Mouse (Mus musculus) mesoderm, embryonic 11.5 days (tissue): ENCODE data around the gene Phf20.

Experiments
- DNase-seq: peaks from one replicate; pipeline ENCODE4 v3.0.0-alpha.2; 2012; ENCODE audit warnings: low read depth, low spot score

The Phf20 gene

GRCm38 (mm10) chr2:156263204-156263893 lies 67.1 kb downstream of the Phf20 start:
- no peak for DNase-seq

- no peak for DNase-seq
Observed at GRCm38 (mm10) chr2:156267636-156268035, 71.4 kb downstream of the Phf20 start.

- no peak for DNase-seq
Observed at GRCm38 (mm10) chr2:156272553-156272952, 76.3 kb downstream of the Phf20 start.

GRCm38 (mm10) chr2:156278226-156279017 lies 82.2 kb downstream of the Phf20 start:
- peak; percentile 82 for DNase-seq

- DNase-seq, result no peak
Observed at GRCm38 (mm10) chr2:156281227-156281626, 85.0 kb downstream of the Phf20 start.

- DNase-seq, result no peak
Observed at GRCm38 (mm10) chr2:156285161-156285560, 88.9 kb downstream of the Phf20 start.

GRCm38 (mm10) chr2:156286733-156287132 lies 90.5 kb downstream of the Phf20 start:
- no peak for DNase-seq

GRCm38 (mm10) chr2:156288222-156288621 lies 92.0 kb downstream of the Phf20 start:
- no peak for DNase-seq

GRCm38 (mm10) chr2:156289552-156290160 lies 93.4 kb downstream of the Phf20 start:
- no peak for DNase-seq

GRCm38 (mm10) chr2:156291998-156292397 lies 95.7 kb downstream of the Phf20 start:
- no peak for DNase-seq

GRCm38 (mm10) chr2:156295601-156296063 lies 99.4 kb downstream of the Phf20 start:
- DNase-seq, result no peak

GRCm38 (mm10) chr2:156296190-156296589 lies 99.9 kb downstream of the Phf20 start:
- no peak for DNase-seq

- peak; percentile 41 for DNase-seq
Observed at GRCm38 (mm10) chr2:156297653-156298052, 101.4 kb downstream of the Phf20 start.

- no peak for DNase-seq
Observed at GRCm38 (mm10) chr2:156298458-156298857, 102.2 kb downstream of the Phf20 start.

GRCm38 (mm10) chr2:156302063-156302462 lies 105.8 kb downstream of the Phf20 start:
- no peak for DNase-seq

GRCm38 (mm10) chr2:156304351-156304750 lies 108.1 kb downstream of the Phf20 start:
- DNase-seq, result no peak

GRCm38 (mm10) chr2:156305818-156306217 lies 109.6 kb downstream of the Phf20 start:
- DNase-seq, result peak; percentile 54

- no peak for DNase-seq
Observed at GRCm38 (mm10) chr2:156307261-156307660, 111.0 kb downstream of the Phf20 start.

- no peak for DNase-seq
Observed at GRCm38 (mm10) chr2:156309948-156310347, 113.7 kb downstream of the Phf20 start.

GRCm38 (mm10) chr2:156310455-156310854 lies 114.2 kb downstream of the Phf20 start:
- DNase-seq, result no peak

- DNase-seq, result no peak
Observed at GRCm38 (mm10) chr2:156310945-156311344, 114.7 kb downstream of the Phf20 start.

- DNase-seq, result no peak
Observed at GRCm38 (mm10) chr2:156311441-156311840, 115.2 kb downstream of the Phf20 start.
